Mouse (Mus musculus): ENCODE results near the gene Kcnh7. TPM values are rescaled to one million over a fixed set of nuclear protein-coding genes. Genes with fewer than 3 reads are reported as not detected.

Kcnh7 gene
- polyA plus RNA-seq, 1 experiment from 2014 or later, result 0.66 TPM

- DNase-seq (ENCODE audit: low spot score), result no peak
- Histone ChIP-seq H3K9ac (ENCODE audit: low read length) (no peak overlapping the region), H3K27me3 (replicated peaks; ENCODE audit: control insufficient read depth, insufficient read depth, low read length) (no peaks in the 10 kb centered on the region), H3K36me3 (ENCODE audit: control insufficient read depth, insufficient read depth, low read length) (no peaks in the 10 kb centered on the region), H3K4me1 (replicated peaks; ENCODE audit: control insufficient read depth, insufficient read depth, low read length) (no peaks in the 10 kb centered on the region), H3K4me2 (ENCODE audit: low read length) (no peak overlapping the region), H3K9me3 (ENCODE audit: control insufficient read depth, low read length) (no peaks in the 10 kb centered on the region), H3K4me3 (ENCODE audit: low read depth, low read length) (no peak overlapping the region), H3K27ac (ENCODE audit: low read depth) (no peak overlapping the region)
- no peak for ATAC-seq (replicated peaks; ENCODE audit: low FRiP score, low TSS enrichment, low read depth)
- WGBS, result 92% methylated on average over 5 of the region's 5 CpGs
Observed at GRCm38 (mm10) chr2:62672788-62673187, 511.3 kb downstream of the Kcnh7 start.

- H3K27me3 ChIP-seq (replicated peaks; ENCODE audit: control insufficient read depth, insufficient read depth, low read length), result no peaks in the 10 kb centered on the region
- no peaks in the 10 kb centered on the region for H3K4me1 ChIP-seq (replicated peaks; ENCODE audit: control insufficient read depth, insufficient read depth, low read length)
- DNase-seq (ENCODE audit: low spot score) (no peak), ATAC-seq (replicated peaks; ENCODE audit: low FRiP score, low TSS enrichment, low read depth) (no peak)
- H3K9ac ChIP-seq (ENCODE audit: low read length), result no peak overlapping the region
- no peaks in the 10 kb centered on the region for H3K9me3 ChIP-seq (ENCODE audit: control insufficient read depth, low read length)
- H3K4me2 ChIP-seq (ENCODE audit: low read length), result no peak overlapping the region
- 81% methylated on average over 4 of the region's 4 CpGs for WGBS
- H3K4me3 ChIP-seq (ENCODE audit: low read depth, low read length), result no peak overlapping the region
- H3K36me3 ChIP-seq (ENCODE audit: control insufficient read depth, insufficient read depth, low read length), result no peaks in the 10 kb centered on the region
- no peak overlapping the region for H3K27ac ChIP-seq (ENCODE audit: low read depth)
Observed at GRCm38 (mm10) chr2:62670767-62671166, 513.3 kb downstream of the Kcnh7 start.

- H3K9ac ChIP-seq (ENCODE audit: low read length), result no peak overlapping the region
- no peaks in the 10 kb centered on the region for H3K4me1 ChIP-seq (replicated peaks; ENCODE audit: control insufficient read depth, insufficient read depth, low read length)
- H3K27me3 ChIP-seq (replicated peaks; ENCODE audit: control insufficient read depth, insufficient read depth, low read length), result no peaks in the 10 kb centered on the region
- DNase-seq (ENCODE audit: low spot score), result no peak
- no peak overlapping the region for H3K4me2 ChIP-seq (ENCODE audit: low read length)
- ATAC-seq (replicated peaks; ENCODE audit: low FRiP score, low TSS enrichment, low read depth), result no peak
- no peak overlapping the region for H3K4me3 ChIP-seq (ENCODE audit: low read depth, low read length)
- H3K9me3 ChIP-seq (ENCODE audit: control insufficient read depth, low read length), result no peaks in the 10 kb centered on the region
- no peaks in the 10 kb centered on the region for H3K36me3 ChIP-seq (ENCODE audit: control insufficient read depth, insufficient read depth, low read length)
- whole genome bisulfite sequencing, result 85% methylated on average over 5 of the region's 5 CpGs
- no peak overlapping the region for H3K27ac ChIP-seq (ENCODE audit: low read depth)
Observed at GRCm38 (mm10) chr2:62670301-62670700, 513.8 kb downstream of the Kcnh7 start.

- Histone ChIP-seq H3K4me2 (ENCODE audit: low read length) (no peak overlapping the region), H3K27ac (ENCODE audit: low read depth) (no peak overlapping the region), H3K9me3 (ENCODE audit: control insufficient read depth, low read length) (no peaks in the 10 kb centered on the region), H3K4me3 (ENCODE audit: low read depth, low read length) (no peak overlapping the region), H3K4me1 (replicated peaks; ENCODE audit: control insufficient read depth, insufficient read depth, low read length) (no peaks in the 10 kb centered on the region), H3K9ac (ENCODE audit: low read length) (no peak overlapping the region), H3K36me3 (ENCODE audit: control insufficient read depth, insufficient read depth, low read length) (no peaks in the 10 kb centered on the region), H3K27me3 (replicated peaks; ENCODE audit: control insufficient read depth, insufficient read depth, low read length) (no peaks in the 10 kb centered on the region)
- DNase-seq (ENCODE audit: low spot score), result no peak
- no peak for ATAC-seq (replicated peaks; ENCODE audit: low FRiP score, low TSS enrichment, low read depth)
- WGBS, result 55% methylated on average over 3 of the region's 3 CpGs
Observed at GRCm38 (mm10) chr2:62669848-62670247, 514.2 kb downstream of the Kcnh7 start.

- 32% methylated on average over 1 of the region's 1 CpGs for WGBS
- no peaks in the 10 kb centered on the region for H3K4me1 ChIP-seq (replicated peaks; ENCODE audit: control insufficient read depth, insufficient read depth, low read length)
- H3K4me3 ChIP-seq (ENCODE audit: low read depth, low read length), result no peak overlapping the region
- no peaks in the 10 kb centered on the region for H3K9me3 ChIP-seq (ENCODE audit: control insufficient read depth, low read length)
- H3K36me3 ChIP-seq (ENCODE audit: control insufficient read depth, insufficient read depth, low read length), result no peaks in the 10 kb centered on the region
- H3K4me2 ChIP-seq (ENCODE audit: low read length), result no peak overlapping the region
- no peak for ATAC-seq (replicated peaks; ENCODE audit: low FRiP score, low TSS enrichment, low read depth)
- DNase-seq (ENCODE audit: low spot score), result no peak
- H3K27me3 ChIP-seq (replicated peaks; ENCODE audit: control insufficient read depth, insufficient read depth, low read length), result no peaks in the 10 kb centered on the region; the same call in 1 of the 2 replicates
- H3K27ac ChIP-seq (ENCODE audit: low read depth), result no peak overlapping the region
- no peak overlapping the region for H3K9ac ChIP-seq (ENCODE audit: low read length)
Observed at GRCm38 (mm10) chr2:62665536-62665935, 518.6 kb downstream of the Kcnh7 start.

- Histone ChIP-seq H3K36me3 (ENCODE audit: control insufficient read depth, insufficient read depth, low read length) (no peaks in the 10 kb centered on the region), H3K4me1 (replicated peaks; ENCODE audit: control insufficient read depth, insufficient read depth, low read length) (no peaks in the 10 kb centered on the region), H3K9me3 (ENCODE audit: control insufficient read depth, low read length) (no peaks in the 10 kb centered on the region), H3K27me3 (replicated peaks; ENCODE audit: control insufficient read depth, insufficient read depth, low read length) (no peaks in the 10 kb centered on the region; the same call in 1 of the 2 replicates), H3K4me2 (ENCODE audit: low read length) (peak overlapping the region; percentile 81), H3K9ac (ENCODE audit: low read length) (no peak overlapping the region), H3K27ac (ENCODE audit: low read depth) (no peak overlapping the region), H3K4me3 (ENCODE audit: low read depth, low read length) (peak overlapping the region; percentile 55)
- ATAC-seq (replicated peaks; ENCODE audit: low FRiP score, low TSS enrichment, low read depth), result no peak
- DNase-seq (ENCODE audit: low spot score), result no peak
- WGBS, result 60% methylated on average over 7 of the region's 7 CpGs
Observed at GRCm38 (mm10) chr2:62664839-62665238, 519.2 kb downstream of the Kcnh7 start.

- H3K4me1 ChIP-seq (replicated peaks; ENCODE audit: control insufficient read depth, insufficient read depth, low read length), result no peaks in the 10 kb centered on the region
- peak within 1 kb of the TSS; percentile 39 for H3K9ac ChIP-seq (ENCODE audit: low read length)
- ATAC-seq (replicated peaks; ENCODE audit: low FRiP score, low TSS enrichment, low read depth) (peak; percentile 97), DNase-seq (ENCODE audit: low spot score) (peak; percentile 87)
- under 1% methylated on average over 43 of the region's 43 CpGs for WGBS
- H3K27ac ChIP-seq (ENCODE audit: low read depth), result 0 out of 2 replicates have a peak within 1 kb of the TSS, but pooled peaks have one; percentile 4
- H3K36me3 ChIP-seq (ENCODE audit: control insufficient read depth, insufficient read depth, low read length), result no peaks in the 10 kb centered on the region
- H3K27me3 ChIP-seq (replicated peaks; ENCODE audit: control insufficient read depth, insufficient read depth, low read length), result no peaks in the 10 kb centered on the region; the same call in 1 of the 2 replicates
- H3K9me3 ChIP-seq (ENCODE audit: control insufficient read depth, low read length), result no peaks in the 10 kb centered on the region
- peak within 1 kb of the TSS; percentile 55 for H3K4me3 ChIP-seq (ENCODE audit: low read depth, low read length)
- H3K4me2 ChIP-seq (ENCODE audit: low read length), result peak within 1 kb of the TSS; percentile 81
Observed at GRCm38 (mm10) chr2:62664135-62664670, 519.9 kb downstream of the Kcnh7 start, which contains the start of gene Gca. Gca (plus strand) TSS chr2:62664285.

GRCm38 (mm10) chr2:62662560-62662959 lies 521.5 kb downstream of the Kcnh7 start:
- DNase-seq (ENCODE audit: low spot score) (no peak), ATAC-seq (replicated peaks; ENCODE audit: low FRiP score, low TSS enrichment, low read depth) (no peak)
- 85% methylated on average over 3 of the region's 3 CpGs for WGBS
- Histone ChIP-seq H3K9me3 (ENCODE audit: control insufficient read depth, low read length) (no peaks in the 10 kb centered on the region), H3K4me3 (ENCODE audit: low read depth, low read length) (no peak overlapping the region), H3K9ac (ENCODE audit: low read length) (no peak overlapping the region), H3K36me3 (ENCODE audit: control insufficient read depth, insufficient read depth, low read length) (no peaks in the 10 kb centered on the region), H3K4me2 (ENCODE audit: low read length) (no peak overlapping the region), H3K27ac (ENCODE audit: low read depth) (no peak overlapping the region), H3K4me1 (replicated peaks; ENCODE audit: control insufficient read depth, insufficient read depth, low read length) (no peaks in the 10 kb centered on the region), H3K27me3 (replicated peaks; ENCODE audit: control insufficient read depth, insufficient read depth, low read length) (no peaks in the 10 kb centered on the region; the same call in 1 of the 2 replicates)

GRCm38 (mm10) chr2:62660565-62660964 lies 523.5 kb downstream of the Kcnh7 start:
- Histone ChIP-seq H3K9ac (ENCODE audit: low read length) (no peak overlapping the region), H3K4me3 (ENCODE audit: low read depth, low read length) (no peak overlapping the region), H3K36me3 (ENCODE audit: control insufficient read depth, insufficient read depth, low read length) (no peaks in the 10 kb centered on the region), H3K27ac (ENCODE audit: low read depth) (no peak overlapping the region), H3K27me3 (replicated peaks; ENCODE audit: control insufficient read depth, insufficient read depth, low read length) (no peaks in the 10 kb centered on the region; the same call in 1 of the 2 replicates), H3K9me3 (ENCODE audit: control insufficient read depth, low read length) (no peaks in the 10 kb centered on the region), H3K4me1 (replicated peaks; ENCODE audit: control insufficient read depth, insufficient read depth, low read length) (no peaks in the 10 kb centered on the region), H3K4me2 (ENCODE audit: low read length) (no peak overlapping the region)
- WGBS, result 53% methylated on average over 6 of the region's 6 CpGs
- no peak for ATAC-seq (replicated peaks; ENCODE audit: low FRiP score, low TSS enrichment, low read depth)
- no peak for DNase-seq (ENCODE audit: low spot score)

Data from intestine, embryonic 14.5 days (tissue).